Mouse (Mus musculus): ENCODE data around the gene Ubxn2a.

Gene Ubxn2a

DNA sequence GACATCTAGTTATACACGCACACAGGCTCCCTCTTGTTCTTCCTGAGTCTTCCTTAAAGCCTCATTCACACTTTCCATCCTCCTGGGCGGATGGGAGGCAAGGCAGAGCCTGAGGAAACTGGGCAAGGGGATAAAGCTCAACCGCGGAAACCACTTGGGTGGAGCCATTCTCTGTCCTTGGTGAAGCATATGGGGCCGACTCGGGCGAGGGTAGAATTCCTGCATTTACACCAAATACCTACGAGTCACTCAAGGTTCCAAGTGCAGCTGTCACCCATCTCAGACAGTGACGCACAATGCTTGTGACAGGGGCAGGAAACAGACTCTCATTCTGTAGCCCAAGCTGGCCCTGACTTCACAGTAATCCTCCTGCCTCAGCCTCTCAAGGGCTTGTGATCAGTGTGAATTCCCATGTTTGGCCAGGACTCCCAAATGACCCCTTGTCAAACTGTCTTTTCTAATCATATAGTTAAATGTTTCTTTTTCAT is 29.2 kb downstream of the Ubxn2a start:
- no peak for DNase-seq

DNA sequence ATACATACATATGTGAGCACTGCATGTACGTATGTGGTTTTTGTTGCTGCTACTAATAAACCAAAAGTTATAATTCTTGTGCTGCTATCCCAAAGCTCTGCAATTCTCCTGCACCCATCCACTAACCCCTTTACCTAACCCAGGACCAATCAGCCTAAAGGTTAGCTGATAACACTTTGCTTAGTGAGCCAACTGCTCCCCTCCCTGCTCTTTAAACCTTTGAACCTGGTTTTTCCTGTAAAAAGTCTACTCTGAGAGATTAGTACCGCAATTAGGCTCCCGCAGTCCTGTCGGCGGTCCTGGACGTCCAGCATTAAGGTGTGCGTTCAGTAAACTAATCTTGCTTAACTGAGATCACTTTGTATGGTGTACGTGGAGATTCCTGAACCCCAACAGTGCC is 31.9 kb downstream of the Ubxn2a start:
- DNase-seq, result no peak

DNA sequence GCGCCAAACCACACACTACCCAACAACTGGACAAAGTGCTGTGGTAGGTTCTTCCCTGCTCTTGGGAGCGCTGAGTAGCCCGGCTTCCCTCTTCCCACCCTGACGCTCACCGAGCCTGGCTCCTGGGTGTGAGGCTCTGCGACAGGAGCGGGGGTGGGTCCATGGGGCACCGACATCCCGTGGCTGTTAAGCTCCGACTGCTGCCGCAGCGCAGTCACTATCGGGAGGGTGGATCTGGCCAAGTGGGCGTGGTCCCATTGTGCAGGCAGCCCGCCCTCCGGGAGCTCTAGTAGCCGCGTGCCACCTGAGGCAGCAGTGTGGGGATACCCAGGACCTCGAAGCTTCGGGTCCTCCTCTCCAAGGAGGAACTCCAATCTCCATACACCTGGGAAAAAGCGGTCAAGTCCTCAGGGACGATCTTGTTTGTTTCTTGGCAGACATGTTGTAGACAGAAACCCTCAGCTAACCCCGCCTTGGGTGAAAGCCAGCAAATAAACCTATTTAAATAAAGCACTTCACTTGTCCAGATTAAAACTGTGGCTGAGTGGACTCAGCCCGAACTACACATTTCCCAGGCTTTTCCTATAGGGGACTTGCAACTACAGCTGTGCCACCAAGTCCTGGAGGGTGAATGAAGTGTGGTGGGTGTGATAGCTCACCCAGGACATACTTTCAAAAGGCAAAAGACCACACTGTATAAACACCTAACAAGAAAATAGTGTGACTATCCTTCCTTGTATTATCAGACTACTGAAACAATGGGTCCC is 33.2 kb downstream of the Ubxn2a start, which contains the start of gene Mfsd2b:
TSS of gene Mfsd2b (minus strand) at position 199 of the 767 bp plus-strand sequence.
- peak; percentile 31 for DNase-seq

DNA sequence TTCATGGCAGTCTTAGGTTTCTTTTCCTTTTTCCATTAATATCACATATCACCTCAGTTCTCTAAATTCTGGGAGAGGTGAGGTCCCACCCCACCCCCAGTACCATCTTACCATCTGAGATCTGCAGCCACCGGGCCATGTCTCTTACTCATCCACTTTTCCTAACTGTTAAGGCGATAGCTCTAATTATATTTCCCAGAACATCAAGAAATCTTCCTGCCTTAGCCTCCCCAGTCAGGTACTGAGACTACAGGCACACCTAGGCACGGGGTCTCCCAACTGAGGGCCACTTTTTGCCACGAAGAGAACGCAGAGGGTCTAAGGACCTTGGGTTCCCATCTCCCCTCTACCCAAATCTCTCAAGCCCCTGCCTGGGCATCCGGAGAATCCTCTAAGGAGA is 34.0 kb downstream of the Ubxn2a start:
- DNase-seq, result no peak

DNA sequence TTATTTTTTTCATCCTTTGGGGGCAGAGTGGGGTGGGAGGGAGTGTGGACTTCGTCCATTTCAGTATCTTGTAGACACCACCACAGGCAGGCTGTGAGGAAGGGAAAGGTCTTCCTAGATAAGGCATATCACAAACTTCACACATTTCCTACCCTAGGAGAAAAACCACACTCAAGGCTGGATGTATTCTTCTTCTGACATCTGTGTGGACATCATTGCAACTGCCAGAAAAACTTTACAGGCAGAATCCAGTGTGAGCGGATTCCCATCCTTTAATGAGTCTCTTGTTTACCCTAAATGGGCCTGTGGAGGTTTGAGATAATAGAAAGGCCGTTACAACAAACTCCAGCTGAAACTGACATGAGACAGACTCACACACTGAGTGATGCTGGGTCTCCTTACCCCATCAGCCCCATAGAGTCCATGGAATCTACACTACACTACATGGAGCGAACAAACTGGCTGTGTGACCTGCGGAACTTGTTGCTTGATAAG is 34.5 kb downstream of the Ubxn2a start:
- no peak for DNase-seq

DNA sequence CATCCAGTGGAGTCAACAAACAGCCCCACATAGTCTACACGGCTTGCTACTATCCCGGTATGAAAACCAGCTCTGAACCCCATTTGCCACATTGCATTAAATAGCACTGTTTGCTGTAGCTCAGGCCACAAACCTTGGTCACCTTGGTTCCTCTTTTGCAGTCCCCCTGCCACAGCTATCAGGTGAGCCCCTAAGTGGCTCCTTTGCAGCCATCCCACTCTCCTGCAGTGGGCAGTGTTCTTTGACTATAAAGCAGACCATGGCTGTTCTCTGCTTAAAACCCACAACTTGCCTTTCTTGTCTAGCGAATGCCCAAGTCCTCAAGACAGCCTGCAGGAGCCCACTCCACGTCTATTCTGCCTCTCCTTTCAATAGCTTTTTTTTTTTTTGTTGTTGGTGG is 35.2 kb downstream of the Ubxn2a start:
- DNase-seq, result no peak

DNA sequence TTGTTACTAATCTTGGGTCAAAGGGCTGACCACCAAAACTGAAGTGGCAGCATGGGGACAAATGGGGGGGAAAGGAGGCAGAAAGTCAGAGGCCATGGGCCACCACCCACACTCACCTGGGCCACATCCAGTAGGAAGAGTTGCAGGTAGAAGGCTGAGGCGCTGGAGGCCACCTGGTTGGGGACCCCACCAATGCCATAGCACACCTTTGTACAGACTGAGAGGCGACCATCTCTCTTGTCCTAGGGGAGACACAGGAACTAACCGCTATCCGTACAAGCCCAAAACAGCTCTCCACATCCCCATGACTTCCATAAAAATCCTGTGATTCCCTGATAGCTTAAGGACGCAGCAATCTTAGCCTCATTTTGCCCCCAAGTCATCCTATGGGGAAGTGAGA is 36.2 kb downstream of the Ubxn2a start:
- DNase-seq, result no peak

DNA sequence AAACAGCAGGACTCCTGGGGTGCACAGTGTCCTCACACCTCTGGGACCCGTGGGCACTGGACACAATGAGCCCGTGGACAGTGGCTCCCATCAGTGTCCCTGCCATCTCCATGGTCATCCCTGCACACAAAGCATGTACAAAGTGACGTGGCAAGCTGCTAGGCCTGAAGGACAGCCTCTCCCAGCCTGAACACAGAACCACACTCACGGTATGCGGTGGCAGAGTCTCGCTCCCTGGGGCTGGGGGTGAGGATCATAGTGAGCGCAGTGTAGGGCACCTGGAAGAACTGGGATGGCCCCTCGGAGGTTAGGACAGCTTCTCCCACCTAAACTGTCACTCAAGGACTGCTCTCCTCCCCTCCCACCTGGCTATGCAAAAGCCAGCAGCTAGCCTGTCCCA is 38.6 kb downstream of the Ubxn2a start:
- DNase-seq, result no peak

DNA sequence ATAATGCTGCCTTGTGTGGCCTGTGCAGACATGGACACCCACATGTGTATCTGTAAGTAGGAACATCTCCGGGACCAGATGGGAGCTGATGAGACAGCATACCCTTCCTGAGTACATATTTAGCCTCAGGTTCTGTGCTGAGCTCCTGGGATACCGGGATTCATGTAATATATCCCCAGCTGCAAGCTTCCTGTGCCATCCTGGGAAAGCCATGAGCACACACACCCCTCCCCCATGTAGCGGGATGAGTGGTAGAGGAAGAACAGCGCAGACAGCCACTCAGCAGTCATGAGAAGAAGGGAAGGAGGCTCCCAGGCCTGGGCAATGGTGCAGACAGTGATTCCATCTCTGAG is 43.2 kb downstream of the Ubxn2a start:
- no peak for DNase-seq

DNA sequence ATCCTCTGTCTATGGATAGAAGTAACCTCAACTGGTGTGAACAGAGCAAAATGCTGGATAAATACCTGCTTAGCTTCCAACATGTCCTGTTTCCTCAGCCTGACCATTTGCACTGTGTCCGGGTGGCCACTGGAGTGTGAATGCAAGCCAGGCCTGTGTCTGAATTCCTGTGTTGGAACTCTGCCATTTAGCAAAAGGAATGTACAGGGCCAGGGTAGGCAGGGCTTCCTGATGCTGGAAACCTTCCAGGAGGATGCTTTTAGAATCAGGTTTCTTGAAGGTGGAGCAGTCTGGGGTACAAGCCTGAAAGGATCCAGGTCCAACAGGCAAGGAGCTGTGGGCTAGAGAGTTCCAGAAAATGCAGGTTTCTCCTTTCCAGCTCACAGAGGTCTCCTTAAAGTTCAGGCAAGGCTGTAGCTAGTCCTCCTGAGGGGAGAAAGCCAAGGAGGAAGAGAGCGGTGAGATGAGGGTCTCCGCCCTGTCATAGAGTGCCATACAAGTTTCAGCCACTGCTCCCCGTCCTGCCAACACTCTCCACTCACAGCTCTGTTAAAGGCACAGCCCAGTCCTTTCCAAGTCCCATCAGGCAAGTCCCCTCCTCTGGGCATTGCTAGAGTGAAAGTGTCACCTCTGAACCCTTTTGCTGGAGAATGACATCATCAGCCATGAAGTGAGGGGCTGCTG is 43.7 kb downstream of the Ubxn2a start:
- DNase-seq, result peak; percentile 61

DNA sequence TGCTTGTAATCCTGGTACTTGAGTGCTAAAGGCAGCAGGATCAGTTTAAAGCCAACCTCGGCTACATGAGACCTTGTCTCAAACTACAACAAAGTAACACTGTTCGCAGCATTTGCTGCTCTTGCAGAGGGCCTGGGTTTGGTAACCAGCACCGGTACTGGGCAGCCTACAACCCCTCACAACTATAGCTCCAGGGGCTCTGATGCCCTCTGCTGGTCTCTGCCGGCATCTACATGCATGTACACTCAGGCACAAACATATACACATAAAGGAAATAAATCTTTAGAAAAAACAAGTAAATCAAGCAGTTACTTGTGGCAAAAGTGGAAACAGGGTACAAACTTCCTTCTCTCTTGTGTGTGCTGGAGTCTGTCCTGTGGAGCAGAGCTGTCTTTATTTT is 44.8 kb downstream of the Ubxn2a start:
- DNase-seq, result no peak

DNA sequence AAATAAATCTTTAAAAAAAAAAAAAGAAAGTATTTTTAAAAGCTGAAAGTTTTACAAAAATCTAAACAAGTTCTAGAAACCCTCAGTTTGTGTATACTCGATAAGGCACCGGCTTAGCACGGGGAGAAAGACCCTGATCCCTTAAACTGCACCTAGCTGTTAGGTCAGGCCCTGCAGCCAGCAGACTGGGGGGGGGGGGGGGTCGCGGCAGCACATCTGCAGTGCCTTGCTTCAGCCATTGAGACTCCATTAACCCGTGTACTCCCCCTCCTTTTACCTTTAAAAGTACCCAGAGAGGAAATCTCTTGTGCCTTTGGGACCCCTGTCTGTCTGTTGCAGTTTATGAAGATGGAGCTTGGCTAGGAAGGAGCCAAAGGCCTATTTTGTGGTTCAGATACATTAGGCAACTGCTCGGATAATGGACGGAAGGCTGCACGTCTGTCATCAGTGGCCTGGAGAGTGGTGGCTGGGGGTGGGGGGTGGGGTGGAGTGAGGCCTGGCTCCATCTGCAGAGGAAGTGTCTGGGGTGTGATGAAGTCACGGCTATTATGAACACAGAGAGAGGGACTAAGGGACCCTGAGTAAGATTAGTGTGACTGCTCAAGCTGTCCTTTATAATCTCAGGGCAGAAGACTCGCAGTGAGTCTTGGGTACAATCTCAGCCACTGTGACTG is 48.1 kb downstream of the Ubxn2a start:
- no peak for DNase-seq

DNA sequence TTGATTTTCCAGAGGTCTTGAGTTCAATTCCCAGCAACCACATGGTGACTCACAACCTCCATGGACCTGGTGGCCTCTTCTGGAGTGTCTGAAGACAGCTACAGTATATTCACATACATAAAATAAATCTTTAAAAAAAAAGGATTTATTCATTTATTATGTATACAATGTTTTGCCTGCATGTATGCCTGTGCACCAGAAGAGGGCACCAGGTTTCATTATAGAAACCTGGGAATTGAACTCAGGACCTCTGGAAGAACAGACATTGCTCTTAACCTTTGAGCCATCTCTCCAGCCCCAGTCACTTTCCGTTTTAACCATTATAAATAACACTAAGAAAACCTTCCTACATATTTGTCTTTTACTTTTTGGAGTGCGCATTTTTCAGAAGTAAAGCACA is 50.7 kb downstream of the Ubxn2a start:
- DNase-seq, result no peak

DNA sequence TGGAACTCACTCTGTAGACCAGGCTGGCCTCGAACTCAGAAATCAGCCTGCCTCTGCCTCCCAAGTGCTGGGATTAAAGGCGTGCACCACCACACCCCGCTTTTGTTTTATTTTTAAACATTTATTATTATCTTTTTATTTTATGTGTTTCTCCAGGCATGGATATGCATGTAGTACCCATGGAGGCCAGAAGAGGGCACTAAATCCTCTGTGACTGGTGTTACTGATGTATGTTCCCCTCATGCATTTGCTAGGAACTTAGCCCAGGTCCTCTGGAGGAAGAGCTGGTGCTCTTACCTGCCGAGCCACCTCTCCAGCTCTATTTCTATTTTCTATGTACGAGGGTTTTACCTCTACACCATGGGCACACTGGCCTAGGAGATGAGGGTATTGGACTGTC is 51.3 kb downstream of the Ubxn2a start:
- DNase-seq, result no peak

DNA sequence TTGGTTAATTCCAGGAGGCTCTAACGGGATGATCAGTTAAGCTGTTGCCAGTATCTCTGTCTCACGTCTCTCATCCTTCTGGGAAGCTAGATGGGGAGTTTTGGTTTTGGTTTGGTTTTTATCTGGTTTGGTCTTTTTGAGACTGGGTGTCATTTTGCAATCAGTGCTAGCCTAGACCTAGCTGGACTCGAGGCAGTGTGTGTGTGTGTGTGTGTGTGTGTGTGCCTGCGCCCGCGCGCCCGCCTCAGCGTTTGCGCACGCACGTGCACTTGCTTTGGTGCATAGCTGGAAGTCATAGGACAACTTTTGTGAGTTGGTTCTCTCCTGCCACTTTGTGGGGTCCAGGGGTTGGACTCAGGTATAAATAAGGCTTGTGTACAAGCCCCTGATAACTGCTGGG is 63.8 kb downstream of the Ubxn2a start:
- DNase-seq, result no peak

DNA sequence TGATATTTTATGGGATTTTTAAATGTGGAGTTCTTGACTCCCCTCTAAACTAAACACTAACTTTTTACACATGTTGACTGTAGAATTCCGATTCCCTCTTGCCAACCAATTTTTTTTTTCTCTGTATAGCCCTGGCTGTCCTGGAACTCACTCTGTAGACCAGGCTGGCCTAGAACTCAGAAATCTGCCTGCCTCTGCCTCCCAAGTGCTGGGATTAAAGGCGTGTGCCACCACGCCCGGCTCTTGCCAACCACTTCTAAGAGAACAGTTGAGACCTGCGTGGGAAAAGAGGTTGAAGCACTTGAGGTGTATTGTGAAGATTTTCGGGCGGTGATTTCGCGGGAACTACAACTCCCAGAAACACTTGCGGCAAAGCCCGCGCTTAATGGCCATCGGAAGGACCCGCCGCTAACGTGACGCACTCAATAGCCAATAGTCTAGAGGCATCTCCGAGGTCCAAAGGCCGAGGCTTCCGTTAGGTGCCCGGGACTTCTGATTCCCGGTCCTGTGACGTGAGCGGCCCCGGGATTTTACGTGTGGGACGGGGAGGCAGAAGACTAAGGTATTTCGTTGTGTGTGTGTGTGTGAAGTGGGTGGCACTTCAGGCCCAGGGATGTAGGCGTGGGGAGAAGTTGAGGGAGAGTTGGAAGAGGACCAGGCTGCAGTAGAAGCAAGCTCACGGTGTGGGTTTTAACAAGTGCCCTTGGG is 64.5 kb downstream of the Ubxn2a start, which contains the start of gene Wdcp:
TSS of gene Wdcp (plus strand) at position 414 of the 708 bp plus-strand sequence.
- peak; percentile 93 for DNase-seq

DNA sequence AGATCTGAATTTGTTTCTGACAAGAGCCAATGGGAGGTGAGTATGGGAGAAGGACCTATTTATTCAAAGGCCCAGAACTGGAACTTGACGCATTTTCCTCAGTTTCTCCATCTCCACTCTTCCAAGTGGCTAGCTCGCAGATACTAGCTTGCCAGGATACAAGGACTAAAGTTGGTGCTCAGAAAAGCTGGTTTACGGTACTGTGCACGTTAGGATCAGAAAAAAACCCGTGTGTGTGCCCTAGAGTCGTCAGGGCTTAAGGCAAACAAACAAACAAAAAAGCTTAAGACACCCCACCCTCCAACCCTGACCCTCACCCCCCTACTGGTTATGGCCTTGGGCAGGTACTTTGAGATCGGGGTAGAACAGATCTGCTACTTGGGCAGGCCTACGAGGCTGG is 65.0 kb downstream of the Ubxn2a start:
- peak; percentile 54 for DNase-seq

DNA sequence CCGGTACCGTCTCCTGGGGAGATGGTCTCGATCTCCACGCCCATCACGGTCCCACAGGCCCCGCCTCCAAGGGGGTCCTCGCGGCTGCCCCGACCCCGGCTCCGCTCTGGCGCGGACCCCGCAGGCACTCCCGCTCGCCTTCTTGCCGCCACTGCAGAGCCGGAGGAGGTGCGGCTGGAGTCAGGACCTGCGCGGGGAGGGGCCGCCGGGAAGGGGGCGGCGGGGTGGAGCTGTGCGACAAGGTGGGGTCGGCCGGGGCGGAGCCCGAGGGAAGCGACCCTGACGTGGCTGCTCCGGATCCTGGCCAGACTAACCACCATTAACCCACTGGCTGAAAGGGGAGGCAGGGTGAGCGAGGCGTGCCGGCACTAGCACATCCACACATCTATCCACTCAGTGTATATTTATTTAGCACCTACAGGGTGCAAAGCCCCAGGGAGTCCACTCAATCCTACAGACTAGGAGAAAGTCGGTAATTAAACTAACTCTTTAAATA is 66.1 kb downstream of the Ubxn2a start, which contains the start of gene Fkbp1b:
TSS of gene Fkbp1b (minus strand) at position 200 of the 496 bp plus-strand sequence.
- peak; percentile 65 for DNase-seq

DNA sequence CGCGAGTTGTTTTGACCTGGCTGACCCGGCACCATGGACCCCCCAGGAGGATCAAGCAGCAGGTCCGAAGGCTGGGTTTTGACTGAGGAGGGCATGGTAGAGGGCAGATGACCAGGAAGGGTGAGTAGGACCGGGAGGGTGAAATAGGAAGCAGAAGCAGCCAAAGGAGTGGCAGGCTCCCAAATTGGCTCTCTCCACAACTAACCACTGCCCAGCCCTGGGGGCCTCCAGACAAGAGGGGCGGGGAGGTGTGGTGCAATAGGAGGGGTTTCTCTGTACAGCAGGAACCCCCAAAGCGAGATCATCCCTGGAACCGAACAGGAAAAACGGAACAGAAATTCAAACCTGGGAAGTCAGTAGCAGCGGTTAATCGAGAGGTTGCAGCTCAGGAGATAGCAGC is 66.8 kb downstream of the Ubxn2a start:
- DNase-seq, result peak; percentile 47

DNA sequence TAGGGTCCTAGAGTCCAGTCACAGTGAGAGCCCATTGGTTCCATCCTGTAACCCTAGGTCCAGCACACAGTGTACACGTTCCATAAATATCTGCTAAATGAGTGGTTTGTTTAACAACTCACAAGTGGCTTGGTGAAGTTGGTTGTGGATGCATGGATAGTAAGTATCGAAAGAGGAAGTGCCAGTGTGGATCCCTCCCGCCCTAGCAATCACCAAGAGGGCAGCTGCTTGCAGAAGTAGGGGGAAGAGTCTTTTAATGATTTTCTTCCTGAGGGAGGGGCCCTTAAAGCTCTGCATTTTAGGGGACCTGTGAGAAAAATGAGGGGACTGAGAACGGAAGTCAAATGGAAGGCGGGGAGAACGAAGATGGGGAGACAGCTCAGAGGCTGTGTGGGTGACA is 67.5 kb downstream of the Ubxn2a start:
- DNase-seq, result no peak

DNA sequence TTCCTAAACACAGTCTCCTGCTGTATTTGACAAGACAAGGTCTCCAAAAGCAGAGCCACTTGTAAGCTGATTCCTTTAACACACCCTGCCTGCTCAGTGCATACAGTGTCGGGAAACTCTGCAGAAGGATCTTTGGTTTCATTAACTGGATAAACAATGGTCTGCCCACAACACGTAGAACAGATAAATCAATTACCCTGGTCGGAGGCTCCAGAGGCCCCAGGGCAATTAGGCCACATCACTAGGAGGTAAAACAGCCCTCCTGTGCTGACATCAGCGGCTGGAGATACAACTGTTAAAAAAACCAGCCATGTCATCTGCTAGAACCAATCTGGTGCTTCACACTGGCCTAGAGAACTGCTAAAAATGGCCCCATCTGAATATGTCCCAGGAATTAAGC is 70.5 kb downstream of the Ubxn2a start:
- DNase-seq, result no peak

All from cerebellum, adult 9-10 months (tissue).